Mouse (Mus musculus): ENCODE measurements around the gene Spink4.

Gene Spink4

DNA sequence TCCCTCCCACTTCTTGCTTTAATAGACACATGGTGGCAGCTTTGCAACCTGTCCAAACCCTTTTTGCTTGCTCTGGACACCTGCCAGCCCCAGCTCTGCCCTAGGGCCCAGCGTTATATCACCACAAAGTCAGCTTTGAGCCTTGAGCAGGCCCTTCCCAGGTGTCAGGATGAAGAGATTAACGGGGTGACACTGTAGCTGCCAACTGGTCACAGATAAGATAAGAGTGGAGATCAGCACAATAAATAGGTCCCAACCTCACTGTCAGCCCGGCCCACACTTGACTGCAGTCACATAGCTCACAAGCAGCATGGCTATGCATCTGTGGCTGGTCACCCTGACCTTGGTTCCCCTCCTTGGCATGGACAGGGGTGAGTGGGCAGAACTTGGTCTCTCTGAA is at the start of gene Spink4:
Gene Spink4, plus strand, starts transcription at position 268 of the 400 bp plus-strand sequence.
- DNase-seq (ENCODE audit: low read depth in 1 of 2, low spot score in 2 of 2), result no peak

DNA sequence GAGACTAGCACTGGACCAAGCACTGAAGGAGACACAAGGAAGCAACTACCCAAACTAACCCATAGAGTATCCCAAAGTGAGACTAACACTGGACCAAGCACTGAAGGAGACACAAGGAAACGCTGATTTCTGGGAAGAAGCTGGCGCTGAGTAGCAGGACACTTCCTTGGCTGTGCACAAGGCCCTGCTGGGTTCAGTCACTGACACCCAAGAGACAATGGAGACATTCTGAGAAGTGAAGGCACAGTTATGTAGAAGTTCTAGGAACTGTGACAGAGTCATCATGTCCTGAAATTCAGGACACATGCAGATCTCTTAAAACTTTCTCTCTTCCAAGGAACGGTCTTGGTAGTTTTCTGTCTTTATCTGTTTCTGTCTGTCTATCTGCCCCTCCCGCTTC is 49.6 kb upstream of the Spink4 start:
- DNase-seq (ENCODE audit: low read depth in 1 of 2, low spot score in 2 of 2), result no peak

DNA sequence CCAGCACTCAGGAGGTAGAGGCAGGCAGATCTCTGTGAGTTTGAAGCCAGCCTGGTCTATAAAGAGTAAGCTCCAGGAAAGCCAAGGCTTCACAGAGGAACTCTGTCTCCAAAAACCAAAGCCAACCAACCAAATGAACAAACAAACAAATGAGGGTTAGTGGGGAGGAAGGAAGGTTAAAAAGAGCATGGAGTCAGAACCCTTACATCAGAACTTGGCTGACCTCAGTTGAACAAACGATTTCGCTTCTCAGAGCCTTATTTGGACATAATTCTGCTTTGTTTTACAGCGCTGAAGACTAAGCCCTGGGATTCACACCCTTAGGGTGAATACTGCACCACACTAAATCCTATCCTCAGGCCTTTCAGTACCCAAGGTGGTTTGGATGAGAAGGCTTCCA is 47.7 kb upstream of the Spink4 start:
- no peak for DNase-seq (ENCODE audit: low read depth in 1 of 2, low spot score in 2 of 2)

DNA sequence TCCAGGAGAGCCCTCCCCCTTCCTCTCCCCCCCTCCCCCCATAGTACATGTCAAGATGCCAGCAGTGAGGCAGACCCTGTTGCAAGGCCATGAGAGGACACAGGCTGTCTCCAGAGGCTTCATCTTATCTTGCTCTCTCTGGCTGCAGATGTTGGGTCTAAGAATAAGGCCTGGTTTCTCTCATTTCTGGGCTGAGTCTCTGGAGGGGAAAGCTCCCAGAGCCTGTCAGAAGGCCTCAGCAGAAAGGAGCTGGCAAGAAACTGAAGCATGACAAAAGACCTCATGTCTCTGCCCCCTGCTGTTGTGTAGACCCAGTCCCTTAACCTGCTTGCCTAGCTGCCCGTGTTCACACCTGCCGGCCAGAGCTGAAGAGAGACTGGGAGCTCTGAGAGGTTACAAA is 46.5 kb upstream of the Spink4 start:
- no peak for DNase-seq (ENCODE audit: low read depth in 1 of 2, low spot score in 2 of 2)

DNA sequence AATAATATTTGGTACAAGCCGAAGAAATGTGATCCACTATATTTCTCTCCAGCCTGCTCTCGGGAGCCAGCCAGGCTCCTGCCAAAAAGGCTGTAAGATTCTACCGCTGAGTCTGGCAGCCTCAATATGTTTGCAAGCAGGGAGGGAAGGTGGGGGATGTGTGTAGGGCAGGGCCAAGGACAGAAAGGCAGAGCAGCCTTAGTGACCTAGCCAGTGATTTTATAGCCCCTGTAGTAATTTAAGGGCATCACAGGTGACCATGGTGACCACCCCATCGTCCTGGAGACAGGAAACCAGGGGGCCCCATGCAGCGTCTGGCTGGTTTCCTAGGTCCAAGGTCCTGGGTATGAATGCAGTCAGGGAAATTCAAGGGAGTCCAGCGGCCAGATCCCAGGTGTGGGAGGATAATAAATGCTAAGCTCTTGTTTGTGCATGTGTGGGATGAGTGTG is 45.7 kb upstream of the Spink4 start:
- DNase-seq (ENCODE audit: low read depth in 1 of 2, low spot score in 2 of 2), result no peak

DNA sequence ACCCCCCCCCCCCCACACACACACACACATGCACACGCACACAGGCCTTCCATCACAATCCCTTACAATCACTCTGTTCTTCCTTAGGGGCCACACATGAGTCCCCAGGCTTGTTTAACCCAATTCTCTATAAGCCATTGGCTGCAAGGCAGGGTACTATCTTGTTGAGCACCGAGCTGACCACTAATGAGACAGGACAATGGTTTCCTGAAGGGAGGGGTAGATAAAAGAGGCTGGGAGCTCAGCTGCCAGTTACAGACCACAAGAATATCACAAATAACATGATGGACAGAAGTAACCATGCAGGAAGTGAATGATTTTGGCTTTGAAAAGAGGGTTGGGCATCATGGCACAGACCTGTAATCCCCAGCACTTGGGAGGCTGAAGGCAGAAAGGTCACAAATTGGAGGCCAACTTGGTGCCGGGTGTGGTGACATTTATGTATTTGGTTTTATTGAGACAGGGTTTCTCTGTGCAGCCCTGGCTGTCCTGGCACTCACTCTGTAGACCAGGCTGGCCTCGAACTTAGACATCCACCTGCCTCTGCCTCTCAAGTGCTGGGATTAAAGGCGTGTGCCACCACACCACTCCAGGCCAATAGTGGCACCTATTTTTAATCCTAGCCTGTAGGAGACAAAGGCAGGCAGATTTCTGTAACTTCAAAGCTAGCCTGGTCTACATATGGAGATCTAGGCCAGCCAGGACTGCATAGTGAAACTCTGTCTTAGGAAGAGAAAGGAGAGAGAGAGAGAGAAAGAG is 44.9 kb upstream of the Spink4 start:
- no peak for DNase-seq (ENCODE audit: low read depth in 1 of 2, low spot score in 2 of 2)

DNA sequence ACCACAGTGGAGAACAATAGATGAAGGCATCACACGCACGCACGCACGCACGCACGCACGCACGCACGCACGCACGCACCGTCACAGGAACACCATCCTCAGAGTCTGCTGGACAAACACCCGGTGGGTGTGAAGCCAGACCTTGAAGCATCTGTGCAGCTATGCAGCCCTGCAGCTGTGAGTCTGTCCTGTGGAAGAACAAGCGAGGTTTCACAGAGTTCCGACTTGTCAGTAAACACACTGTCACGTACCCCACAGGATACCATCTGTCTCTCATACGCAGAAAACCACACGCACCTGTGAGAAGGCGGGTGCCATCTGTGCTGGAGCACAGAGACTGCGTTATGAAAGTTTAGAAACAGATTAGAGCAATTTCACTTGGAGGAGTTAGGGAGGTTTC is 44.0 kb upstream of the Spink4 start:
- no peak for DNase-seq (ENCODE audit: low read depth in 1 of 2, low spot score in 2 of 2)

DNA sequence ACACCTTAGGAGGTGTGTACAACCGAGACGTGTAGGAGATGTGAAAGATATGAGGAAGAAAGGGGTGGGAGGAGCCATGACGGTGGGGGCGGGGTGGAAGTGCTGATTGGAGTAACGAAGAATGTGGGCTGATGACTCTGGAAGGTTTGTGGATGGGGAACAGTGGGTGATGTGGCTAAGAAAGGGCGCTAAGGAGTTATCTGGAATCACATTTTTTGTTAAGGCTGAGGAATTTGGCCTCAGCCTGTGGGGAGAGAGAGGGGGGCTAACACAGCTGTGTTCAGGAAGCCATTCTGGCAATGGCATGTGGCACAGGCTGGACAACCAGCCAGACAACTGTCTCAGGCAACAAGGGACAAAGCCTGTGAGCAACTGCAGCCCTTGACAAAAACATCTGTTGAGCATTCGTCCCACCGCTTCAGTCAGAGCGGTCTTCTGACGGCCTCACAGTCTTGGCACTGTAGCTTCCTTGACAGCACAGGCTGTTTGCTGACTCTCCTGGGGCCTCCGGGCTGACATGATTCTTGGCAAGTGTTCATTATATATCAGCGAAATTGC is 43.0 kb upstream of the Spink4 start:
- no peak for DNase-seq (ENCODE audit: low read depth in 1 of 2, low spot score in 2 of 2)

DNA sequence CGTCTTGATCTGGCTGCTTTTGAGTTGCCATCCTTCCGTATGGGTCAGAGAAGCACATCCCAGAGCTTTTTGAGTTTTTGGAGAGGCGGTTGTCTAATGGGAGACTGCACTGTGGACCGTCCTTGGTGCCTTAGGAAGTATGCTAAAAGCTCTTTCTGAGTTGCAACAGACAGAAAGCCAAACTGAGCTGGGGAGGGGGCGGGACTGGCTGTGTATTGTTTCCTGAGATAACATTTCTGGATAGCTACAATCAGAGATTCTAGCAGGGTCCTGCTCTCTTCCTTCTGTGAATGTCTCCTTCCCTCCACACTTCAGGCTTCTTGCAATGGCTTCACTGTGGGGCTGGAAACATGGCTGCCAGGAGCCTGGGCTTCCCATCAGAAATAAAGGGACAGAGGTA is 42.3 kb upstream of the Spink4 start:
- no peak for DNase-seq (ENCODE audit: low read depth in 1 of 2, low spot score in 2 of 2)

DNA sequence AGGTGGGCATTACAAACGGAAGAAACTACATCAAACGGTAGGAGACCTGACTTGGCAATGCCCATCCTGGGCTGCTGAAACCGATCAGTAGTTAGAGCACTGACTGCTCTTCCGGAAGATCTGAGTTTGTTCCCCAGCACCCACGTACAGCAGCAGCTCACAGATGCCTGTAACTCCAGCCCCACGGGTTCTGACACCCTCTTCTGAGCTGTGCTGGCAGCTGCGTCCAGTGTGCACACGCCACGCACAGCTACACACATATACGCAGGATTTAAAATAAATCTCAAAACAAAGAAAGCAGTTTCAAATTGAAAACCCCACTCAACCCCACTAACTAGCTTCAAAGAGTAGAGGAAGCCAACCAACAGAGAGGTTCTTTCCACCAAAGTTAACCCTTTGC is 36.7 kb upstream of the Spink4 start:
- DNase-seq (ENCODE audit: low read depth in 1 of 2, low spot score in 2 of 2), result no peak

DNA sequence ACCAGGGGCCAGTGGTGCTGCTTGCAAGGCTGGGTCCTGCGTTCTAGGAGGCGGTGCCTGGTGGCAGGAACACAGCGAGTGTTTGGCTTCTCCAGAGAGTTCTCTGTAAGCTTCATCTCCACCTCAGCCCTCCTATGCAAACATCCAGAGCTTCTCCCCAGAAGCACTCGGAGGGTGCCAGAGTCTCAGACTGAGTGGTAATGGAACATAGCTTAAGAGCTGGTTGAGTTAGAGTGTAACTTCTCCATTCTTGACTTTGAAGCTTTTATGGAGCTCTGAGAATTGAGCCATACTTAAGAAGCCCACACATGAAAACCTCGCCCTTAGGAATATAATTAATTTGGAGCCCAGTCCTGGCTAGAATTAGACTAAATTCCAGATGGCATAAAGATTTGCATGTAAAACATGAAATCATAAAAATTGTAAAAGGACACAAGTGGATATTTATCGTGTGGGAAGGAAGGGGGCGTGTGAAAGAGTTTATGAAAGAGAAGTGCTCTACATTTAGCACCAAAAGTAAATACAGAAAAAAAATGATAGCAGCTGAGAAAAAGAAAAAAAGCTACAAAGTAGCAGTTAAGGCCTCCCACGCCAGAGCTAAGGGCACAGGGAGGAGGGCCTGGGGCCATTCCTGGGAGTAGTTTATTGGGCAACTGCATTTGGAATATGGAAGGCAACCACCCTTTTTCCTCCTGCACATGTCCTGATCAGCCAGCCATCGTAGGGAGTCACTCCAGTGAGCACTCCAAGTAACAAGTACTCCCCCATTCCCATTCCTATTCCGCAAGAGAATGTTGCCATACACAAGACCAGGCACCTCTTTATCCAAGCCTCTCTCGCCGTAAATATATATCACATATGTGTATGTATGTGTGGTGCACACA is 35.3 kb upstream of the Spink4 start:
- no peak for DNase-seq (ENCODE audit: low read depth in 1 of 2, low spot score in 2 of 2)

DNA sequence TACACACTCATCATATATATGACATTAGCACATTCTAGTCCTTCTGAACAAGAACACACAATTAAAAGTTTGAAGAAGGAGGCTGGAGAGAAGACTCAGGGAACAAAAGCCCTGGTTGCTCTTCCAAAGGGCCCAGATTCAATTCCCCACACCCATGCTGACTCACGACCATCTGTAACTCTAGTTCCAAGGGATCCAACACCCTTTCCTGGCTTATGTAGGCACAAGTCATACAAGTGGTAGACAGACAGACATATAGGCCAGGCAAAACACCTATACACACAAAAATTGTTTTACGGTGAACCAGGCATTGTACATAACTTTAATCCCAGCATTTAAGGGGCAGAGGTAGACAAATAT is 34.7 kb upstream of the Spink4 start:
- no peak for DNase-seq (ENCODE audit: low read depth in 1 of 2, low spot score in 2 of 2)

DNA sequence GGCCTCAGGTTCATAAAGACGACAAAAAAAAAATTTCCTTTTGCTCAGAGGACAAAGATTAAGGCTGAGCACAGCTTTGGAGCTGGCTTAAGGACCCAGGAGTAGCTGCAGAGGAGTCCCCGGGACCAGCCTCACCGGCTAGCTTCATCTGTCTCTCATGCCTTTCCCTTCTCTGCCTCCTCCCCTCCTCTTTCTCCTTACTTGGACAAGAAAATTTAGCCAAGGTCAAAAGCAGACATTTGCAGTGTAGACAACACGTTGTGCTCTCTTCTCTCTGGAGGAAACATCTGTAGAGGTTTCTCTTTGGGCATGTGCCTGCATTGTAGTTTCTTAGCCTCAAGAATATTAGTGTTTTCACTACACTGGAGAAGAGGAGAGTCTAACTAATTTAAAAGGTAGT is 34.0 kb upstream of the Spink4 start:
- no peak for DNase-seq (ENCODE audit: low read depth in 1 of 2, low spot score in 2 of 2)

DNA sequence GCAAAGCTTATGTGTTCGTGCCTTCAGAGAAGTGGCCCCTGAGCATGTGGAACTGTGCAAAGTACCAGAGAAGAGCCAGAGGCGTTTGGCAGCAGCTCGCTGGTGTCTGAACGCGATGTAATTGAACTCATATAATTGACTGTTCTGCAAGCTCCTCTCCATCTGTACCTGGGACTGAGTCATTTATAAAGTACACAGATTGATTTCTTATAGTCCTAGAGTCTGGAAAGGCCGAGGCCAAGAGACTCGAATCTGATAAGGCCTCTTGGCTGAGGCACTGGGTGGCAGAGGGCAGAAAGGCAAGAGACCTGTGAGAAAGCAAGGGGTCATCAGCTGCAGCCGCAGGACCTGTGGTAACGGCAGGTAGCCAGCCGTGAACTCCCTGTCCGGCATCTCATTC is 31.0 kb upstream of the Spink4 start:
- DNase-seq (ENCODE audit: low read depth in 1 of 2, low spot score in 2 of 2), result no peak

DNA sequence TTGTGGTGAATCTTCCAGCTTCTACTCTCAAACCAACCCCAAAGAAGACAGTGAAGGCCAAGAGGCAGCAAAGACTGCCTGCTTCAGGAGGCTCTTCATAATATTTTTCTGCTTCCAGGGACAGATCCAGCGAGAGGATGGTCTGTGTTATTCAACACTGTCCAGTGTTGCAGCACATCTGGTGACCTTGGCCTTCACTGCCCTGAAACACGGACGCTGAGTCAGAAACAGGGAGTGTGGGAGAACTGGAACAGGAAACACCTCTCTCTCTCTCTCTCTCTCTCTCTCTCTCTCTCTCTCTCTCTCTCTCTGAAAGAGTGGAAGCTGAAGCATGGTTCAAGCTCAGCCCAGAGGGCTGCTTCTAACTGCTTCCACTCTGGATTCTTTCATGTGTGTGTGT is 30.6 kb upstream of the Spink4 start:
- no peak for DNase-seq (ENCODE audit: low read depth in 1 of 2, low spot score in 2 of 2)

DNA sequence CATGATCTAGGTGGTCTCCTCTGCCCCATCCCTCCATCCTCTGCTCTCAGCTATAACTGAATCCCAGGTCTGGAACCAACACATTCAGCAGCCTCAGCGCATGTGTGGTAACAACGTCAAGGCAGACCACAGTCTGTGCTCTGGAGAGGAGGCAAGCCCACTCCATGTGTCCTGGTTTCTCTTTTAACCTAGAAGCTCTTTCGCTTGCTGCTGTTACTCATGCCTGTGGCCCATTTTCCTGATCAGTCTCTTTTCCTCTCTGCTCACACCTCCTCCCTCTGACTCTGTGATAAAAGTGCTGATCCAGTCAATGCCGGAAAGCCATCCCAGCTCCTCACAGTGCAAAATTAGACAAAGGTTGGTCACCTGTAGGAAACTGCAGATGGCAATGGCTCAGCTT is 29.9 kb upstream of the Spink4 start:
- DNase-seq (ENCODE audit: low read depth in 1 of 2, low spot score in 2 of 2), result no peak

DNA sequence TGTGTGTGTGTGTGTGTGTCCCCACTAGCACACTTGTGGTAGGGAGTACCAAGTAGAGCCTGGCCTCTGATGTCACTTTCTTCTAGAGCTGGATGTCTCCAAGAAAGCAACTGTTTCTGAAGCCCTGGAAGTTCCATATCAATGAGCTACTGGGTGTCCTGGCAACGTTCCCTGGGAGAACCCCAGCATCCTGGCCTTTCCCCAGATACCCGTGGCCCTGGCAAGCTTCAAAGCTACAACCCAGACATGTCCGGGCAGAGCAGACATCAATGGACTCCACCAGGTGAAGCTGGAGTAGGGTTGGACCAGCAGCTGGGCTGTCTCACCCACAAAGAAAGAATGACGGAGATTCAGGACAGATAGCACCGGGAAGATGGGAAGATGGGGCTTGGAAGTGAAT is 28.6 kb upstream of the Spink4 start:
- DNase-seq (ENCODE audit: low read depth in 1 of 2, low spot score in 2 of 2), result no peak

DNA sequence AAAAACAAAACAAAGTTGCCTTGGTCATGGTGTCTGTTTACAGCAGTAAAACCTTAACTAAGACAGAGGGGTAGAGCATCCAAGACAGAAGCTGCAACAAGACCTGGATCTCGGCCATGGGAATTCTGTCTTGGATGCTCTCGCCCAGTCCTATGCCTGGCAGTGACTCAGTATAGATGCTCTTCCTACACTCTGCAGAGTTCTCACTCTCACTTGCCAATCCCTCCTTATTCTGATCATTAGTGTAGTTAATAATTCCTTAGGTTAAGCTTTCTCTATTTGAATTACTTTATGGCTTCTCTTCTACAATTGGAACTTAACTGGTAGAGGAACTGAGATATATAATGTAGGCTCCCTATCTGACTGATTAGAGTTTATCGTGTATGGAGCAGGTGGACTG is 24.7 kb upstream of the Spink4 start:
- no peak for DNase-seq (ENCODE audit: low read depth in 1 of 2, low spot score in 2 of 2)

DNA sequence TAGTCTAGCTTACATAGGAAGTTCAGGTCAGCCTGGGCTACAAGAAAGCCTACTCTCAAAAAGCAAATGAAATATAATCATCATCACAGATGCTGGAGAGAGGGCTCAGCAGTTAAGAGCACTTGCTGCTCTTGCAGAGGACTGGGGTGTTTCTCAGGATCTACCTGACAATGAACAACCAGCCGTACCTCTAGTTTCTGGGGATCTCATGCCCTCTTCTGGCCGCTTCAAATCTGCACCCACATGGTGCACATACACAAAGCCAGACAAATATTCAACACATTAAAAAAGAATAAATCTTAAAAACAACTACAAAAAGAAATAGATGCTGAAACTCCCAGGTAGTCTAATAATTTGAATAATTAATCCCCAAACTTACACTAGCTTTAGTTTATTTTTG is 24.2 kb upstream of the Spink4 start:
- DNase-seq (ENCODE audit: low read depth in 1 of 2, low spot score in 2 of 2), result no peak

DNA sequence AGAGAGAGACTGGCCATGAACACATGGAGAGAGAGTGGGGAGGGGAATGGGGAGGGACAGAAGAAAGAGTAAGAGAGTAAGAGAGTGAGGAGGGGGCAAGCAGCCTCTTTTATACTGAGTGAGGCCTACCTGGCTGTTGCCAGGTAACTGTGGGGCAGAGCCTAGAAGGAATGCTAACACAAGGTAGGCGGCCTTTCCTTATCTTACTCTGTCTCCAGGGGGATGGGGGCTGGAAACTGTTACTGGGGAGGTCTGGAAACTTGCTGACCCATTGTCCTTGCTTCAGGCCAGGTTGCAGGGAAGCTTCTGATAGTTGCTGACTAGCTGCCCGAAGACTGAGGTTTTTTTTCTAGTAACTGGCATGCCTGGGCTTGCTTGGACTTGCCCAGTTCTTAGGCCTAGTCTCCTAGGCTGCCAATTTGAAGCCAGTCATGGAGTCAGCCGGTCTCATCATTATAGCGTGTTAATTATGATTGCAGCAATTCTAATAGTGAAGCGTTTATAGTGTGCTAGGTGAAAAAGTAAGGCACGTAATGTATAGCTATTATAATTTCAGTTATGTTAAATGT is 21.3 kb upstream of the Spink4 start:
- no peak for DNase-seq (ENCODE audit: low read depth in 1 of 2, low spot score in 2 of 2)

DNA sequence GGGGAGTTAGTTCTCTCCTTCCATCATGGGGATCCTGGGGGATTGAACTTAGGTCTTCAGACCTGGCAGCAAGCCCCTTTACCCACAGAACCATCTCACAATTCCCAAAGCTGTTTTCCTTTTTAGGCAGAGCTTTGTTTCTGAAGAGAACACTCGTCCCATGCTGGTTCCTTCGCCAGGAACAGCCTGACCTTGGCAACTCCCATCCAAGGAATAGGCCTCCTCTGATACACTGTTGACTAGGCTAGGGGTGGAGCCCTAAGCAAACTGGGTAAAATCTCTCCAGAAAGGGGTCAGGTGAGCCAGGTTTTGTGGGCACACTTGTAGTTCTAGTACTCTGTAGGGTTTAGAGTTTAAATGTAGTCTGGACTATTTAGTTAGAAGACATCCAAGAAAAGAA is 20.6 kb upstream of the Spink4 start:
- no peak for DNase-seq (ENCODE audit: low read depth in 1 of 2, low spot score in 2 of 2)

DNA sequence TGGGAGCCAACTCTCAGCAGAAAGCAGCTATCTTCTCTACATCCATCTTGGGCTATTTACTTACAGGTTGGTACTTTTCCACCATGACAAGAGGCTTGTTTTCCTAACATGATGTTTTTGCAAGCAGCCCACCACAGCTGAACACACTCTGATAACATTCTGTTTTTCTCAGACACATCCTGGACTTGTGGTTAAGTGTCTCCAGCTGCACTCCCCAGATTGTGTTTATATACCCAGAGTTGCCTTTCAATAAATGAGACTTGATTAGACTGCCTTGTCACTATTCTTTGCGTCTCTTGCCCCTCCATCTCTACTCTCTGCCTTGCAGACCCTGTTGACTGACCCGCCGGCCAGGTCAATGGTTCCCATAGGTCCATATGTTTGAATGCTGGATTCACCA is 19.8 kb upstream of the Spink4 start:
- DNase-seq (ENCODE audit: low read depth in 1 of 2, low spot score in 2 of 2), result no peak

Data from monocyte, adult 2 months (primary cell).